Mouse (Mus musculus) frontal cortex, adult 2 months (tissue): Measurements from ENCODE around the gene Krit1. TPM values are rescaled to one million over a fixed set of nuclear protein-coding genes. Genes with fewer than 3 reads are reported as not detected.
"Not testable (repeated sequence)": the region's sequence is repeated elsewhere in the genome, so short reads cannot be mapped to it uniquely, and the experiment has no call there.

Source experiments
- DNase-seq, 2 experiments: peaks; one replicate each; pipeline ENCODE4 v3.0.0; 2022; ENCODE audit warnings: low spot score in 1 of 2; ENCODE audit errors: extremely low spot score in 1 of 2
- polyA plus RNA-seq: library from polyadenylated mRNA; depleted of rRNA; stranded (reverse); fragments of >200 nt; gene quantifications from 2 replicates; pipeline ENCODE4 v1.2.3, GENCODE M21; 2012; rRNA removed

The Krit1 gene
- polyA plus RNA-seq, 1 experiment, result 45.8 TPM

DNA sequence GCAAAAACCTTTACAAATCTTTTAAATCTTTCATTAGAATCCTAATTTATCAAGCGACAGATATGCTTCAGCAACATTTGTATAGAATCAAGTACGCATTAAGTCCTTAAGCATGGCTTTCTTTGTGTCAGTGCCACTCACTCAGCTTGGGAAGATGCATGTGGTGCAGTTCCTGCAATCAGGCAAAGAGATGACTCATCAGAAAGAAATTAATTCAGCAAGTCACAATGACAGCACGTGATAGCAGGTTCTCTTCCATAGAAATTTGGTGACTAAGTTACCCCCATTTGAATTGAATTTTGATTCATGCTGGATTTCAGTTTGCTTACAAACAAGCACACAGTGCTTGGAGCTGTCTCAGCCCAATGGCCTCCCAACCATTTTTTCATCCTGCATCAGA lies 70.5 kb downstream of the Krit1 start:
- peak in 1 of 2 experiments; percentile 16 for DNase-seq

GRCm38 (mm10) chr5:3886862-3887261 lies 83.9 kb downstream of the Krit1 start:
- DNase-seq, result not testable (repeated sequence)

DNA sequence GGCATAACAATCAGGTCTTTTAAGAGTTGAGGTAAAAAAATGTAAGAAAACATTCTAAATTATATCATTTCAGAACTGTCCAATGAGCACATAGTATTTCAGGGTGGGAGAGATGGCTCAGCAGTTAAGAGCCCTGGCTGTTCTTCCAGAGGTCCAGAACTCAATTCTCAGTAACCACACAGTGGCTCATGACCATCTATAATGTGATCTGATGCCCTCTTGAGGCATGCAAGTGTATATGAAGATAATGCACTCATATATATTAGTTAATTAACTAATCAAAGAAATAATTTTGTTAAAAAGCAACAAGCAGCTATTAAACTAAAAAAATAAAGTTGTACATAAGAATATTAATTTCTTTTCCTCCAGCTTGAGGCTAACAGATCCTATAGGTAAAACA lies 86.2 kb downstream of the Krit1 start:
- DNase-seq, result no peak

GRCm38 (mm10) chr5:3893459-3894293 lies 90.7 kb downstream of the Krit1 start, which contains the start of gene Mterf1a:
Mterf1a (minus strand) TSS chr5:3893933.
- peak; percentile 17 to 37 for DNase-seq

GRCm38 (mm10) chr5:3894294-3894619 lies 91.3 kb downstream of the Krit1 start:
- not testable (repeated sequence) for DNase-seq

Other genes with a start within 250 kb of the Krit1 start
- 6.0 and 7.8 TPM in 2 replicates for gene 1700109H08Rik, start 231.6 kb upstream of the Krit1 start, polyA plus RNA-seq
- 26.5 and 28.9 TPM in 2 replicates for gene Pex1, start 207.1 kb upstream of the Krit1 start, polyA plus RNA-seq
- 11.7 and 12.0 TPM in 2 replicates for gene Rbm48, start 206.6 kb upstream of the Krit1 start, polyA plus RNA-seq
- 0.08 TPM in 1 of 2 replicates, not detected in the other for gene Tmbim7, start 152.0 kb upstream of the Krit1 start, polyA plus RNA-seq
- 87.7 and 94.5 TPM in 2 replicates for gene Gatad1, start 146.0 kb upstream of the Krit1 start, polyA plus RNA-seq
- 19.4 and 20.0 TPM in 2 replicates for gene Ankib1, start 259 bp upstream of the Krit1 start, polyA plus RNA-seq
- 0.06 and 0.08 TPM in 2 replicates for gene Lrrd1, start 42.0 kb downstream of the Krit1 start, polyA plus RNA-seq
- gene Mterf1a, start 90.7 kb downstream of the Krit1 start, polyA plus RNA-seq, result 5.9 and 6.7 TPM in 2 replicates
- gene Akap9, start 124.9 kb downstream of the Krit1 start, polyA plus RNA-seq, result 25.6 and 29.8 TPM in 2 replicates